ENCODE assay signal across 23 mouse cellular contexts in the genomic region with DNA sequence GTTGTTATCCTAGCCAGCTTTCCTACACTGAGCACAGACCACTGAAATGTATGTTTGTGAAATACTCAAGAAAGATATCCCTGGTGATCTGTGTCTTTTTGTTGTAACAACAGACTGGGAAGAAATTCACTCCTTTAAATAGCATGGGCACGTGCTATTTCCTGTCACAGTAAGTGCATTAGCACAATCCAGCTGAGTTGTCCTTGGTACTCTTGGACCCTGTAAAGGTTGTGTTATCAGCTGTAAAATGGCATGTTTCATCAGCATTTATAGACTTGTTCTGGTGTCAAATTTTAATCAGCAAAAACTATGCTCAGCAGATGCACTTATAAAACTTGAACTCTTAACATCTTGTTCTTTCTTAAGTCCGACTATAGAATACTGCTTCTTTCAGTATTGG. TPM values are rescaled to one million over a fixed set of nuclear protein-coding genes. Genes with fewer than 3 reads are reported as not detected.
A peak's percentile ranks its signal among the peaks of the same experiment; 100 is the strongest.
DNase-seq lines count a peak whose midpoint lies in the region; ATAC-seq lines count a peak whose summit lies in the region.
"Had no signal": no experiment of that assay in that cellular context is flagged by ENCODE, and none has a peak within 500 bp of the region (broad histone marks: within the 10 kb centered on the region; RNA-seq: fewer than 3 reads in every experiment).

No protein-coding gene starts in this region.

- H3K36me3 ChIP-seq in intestine, embryonic 16.5 days (ENCODE audit: control insufficient read depth, insufficient read depth, low read length), result no peaks in the 10 kb centered on the region
- H3K36me3 ChIP-seq: embryonic facial prominence, embryonic 13.5 days; embryonic facial prominence, embryonic 15.5 days; forebrain, embryonic 10.5 days; forebrain, embryonic 12.5 days had no signal

- 75% methylated on average over 2 of the region's 2 CpGs for WGBS in intestine, embryonic 16.5 days

- peak overlapping the region; percentile 3; the same call in 1 of the 2 replicates for H3K27ac ChIP-seq in intestine, embryonic 16.5 days (ENCODE audit: low read length)
- H3K27ac ChIP-seq: embryonic facial prominence, embryonic 13.5 days; embryonic facial prominence, embryonic 15.5 days; forebrain, embryonic 10.5 days; forebrain, embryonic 12.5 days had no signal

- no peak overlapping the region for H3K9ac ChIP-seq in intestine, embryonic 16.5 days (ENCODE audit: low read depth, low read length)
- H3K9ac ChIP-seq: embryonic facial prominence, embryonic 13.5 days; embryonic facial prominence, embryonic 15.5 days; forebrain, embryonic 12.5 days had no signal

- no peaks in the 10 kb centered on the region for H3K4me1 ChIP-seq in intestine, embryonic 16.5 days (ENCODE audit: control insufficient read depth, insufficient read depth, low read length)
- H3K4me1 ChIP-seq: embryonic facial prominence, embryonic 13.5 days; embryonic facial prominence, embryonic 15.5 days; forebrain, embryonic 10.5 days; forebrain, embryonic 12.5 days had no signal

- H3K9me3 ChIP-seq in intestine, embryonic 16.5 days (ENCODE audit: control insufficient read depth, low read length), result no peaks in the 10 kb centered on the region
- H3K9me3 ChIP-seq: embryonic facial prominence, embryonic 13.5 days; embryonic facial prominence, embryonic 15.5 days; forebrain, embryonic 10.5 days; forebrain, embryonic 12.5 days had no signal

- ATAC-seq in intestine, embryonic 16.5 days, result peak; percentile 85
- ATAC-seq: activated CD4-positive, CD25-positive, alpha-beta regulatory T cell, adult 4 months; forebrain, embryonic 14.5 days; forebrain, embryonic 16.5 days; Patski had no signal

- no peak overlapping the region for H3K4me3 ChIP-seq in intestine, embryonic 16.5 days (ENCODE audit: low read length)
- H3K4me3 ChIP-seq: embryonic facial prominence, embryonic 13.5 days; embryonic facial prominence, embryonic 15.5 days; erythroblast, embryonic 14.5 days; forebrain, embryonic 10.5 days; forebrain, embryonic 12.5 days had no signal

- no peaks in the 10 kb centered on the region for H3K27me3 ChIP-seq in intestine, embryonic 16.5 days (replicated peaks; ENCODE audit: control insufficient read depth, insufficient read depth, low read length)
- H3K27me3 ChIP-seq: embryonic facial prominence, embryonic 13.5 days; embryonic facial prominence, embryonic 15.5 days; forebrain, embryonic 12.5 days; Patski had no signal

- peak; percentile 0 for DNase-seq in testis, postnatal 14 days (ENCODE audit: low spot score)
- no peak for DNase-seq in testis, postnatal 10 days (ENCODE audit: low spot score)
- no peak for DNase-seq in lung, postnatal 25 days (ENCODE audit: low spot score)
- no peak for DNase-seq in Muller cell, postnatal 12 days (ENCODE audit: inconsistent ontology term)
- DNase-seq: adrenal gland, postnatal 10 days; adrenal gland, postnatal 25 days; cerebellum, adult 11 months; cerebellum, adult 18-20 months; cerebellum, adult 8-10 months; cerebellum, adult 9-11 months; cerebellum, postnatal 14 days; cerebellum, postnatal 36 days; embryo, embryonic 11 days had no signal

- no peak overlapping the region for H3K4me2 ChIP-seq in intestine, embryonic 16.5 days (ENCODE audit: low read depth, low read length)
- H3K4me2 ChIP-seq: embryonic facial prominence, embryonic 13.5 days; embryonic facial prominence, embryonic 15.5 days; forebrain, embryonic 12.5 days had no signal

RNA-seq across cellular contexts. Expression of a gene that starts 30.2 kb away (rescaled TPM):
- polyA plus RNA-seq in intestine, embryonic 16.5 days (2015; fragmentation: Nextera tagmentation; extraction: Ambion mirVana), result 7.5 and 7.9 TPM in 2 replicates
